Mouse (Mus musculus): ENCODE results near the gene Lrrc8d. TPM values are rescaled to one million over a fixed set of nuclear protein-coding genes. Genes with fewer than 3 reads are reported as not detected.

Gene Lrrc8d
- polyA plus RNA-seq, 1 experiment from 2014 or later: 14.5 TPM

- H3K9me3 ChIP-seq (ENCODE audit: control insufficient read depth): no peaks in the 10 kb centered on the region
- WGBS: 92% methylated on average over 5 of the region's 5 CpGs
These were observed 8.5 kb downstream of the Lrrc8d start for GRCm38 (mm10) chr5:105708276-105708675.

GRCm38 (mm10) chr5:105710473-105710872, 10.7 kb downstream of the Lrrc8d start:
- H3K36me3 ChIP-seq (ENCODE audit: control insufficient read depth, insufficient read depth): no peaks in the 10 kb centered on the region
- H3K4me2 ChIP-seq (replicated peaks; ENCODE audit: low read depth): no peak overlapping the region
- TF ChIP-seq CTCF (IDR thresholded peaks at IDR 0.05; ENCODE audit: low read depth): no peak
- H3K9me3 ChIP-seq (ENCODE audit: control insufficient read depth): no peaks in the 10 kb centered on the region
- 0 out of 2 replicates have a peak, but pooled peaks cover 9% of the 10 kb centered on the region for H3K4me1 ChIP-seq (replicated peaks; ENCODE audit: control insufficient read depth, insufficient read depth, low read length)
- no peak overlapping the region for H3K4me3 ChIP-seq (ENCODE audit: low read depth, low read length)
- no peak overlapping the region for H3K27ac ChIP-seq (ENCODE audit: low read depth, low read length)
- no peak for ATAC-seq
- no peak overlapping the region for H3K9ac ChIP-seq (ENCODE audit: low read depth, low read length)
- no peaks in the 10 kb centered on the region for H3K27me3 ChIP-seq (replicated peaks; ENCODE audit: control insufficient read depth, insufficient read depth, low read length)
- 70% methylated on average over 7 of the region's 7 CpGs for WGBS

More at GRCm38 (mm10) chr5:105708276-105708675, 8.5 kb downstream of the Lrrc8d start:
- no peak overlapping the region for H3K9ac ChIP-seq (ENCODE audit: low read depth, low read length)
- H3K4me3 ChIP-seq (ENCODE audit: low read depth, low read length): no peak overlapping the region
- no peak overlapping the region for H3K4me2 ChIP-seq (replicated peaks; ENCODE audit: low read depth)
- TF ChIP-seq CTCF (IDR thresholded peaks at IDR 0.05; ENCODE audit: low read depth): no peak
- no peak overlapping the region for H3K27ac ChIP-seq (ENCODE audit: low read depth, low read length)
- 0 out of 2 replicates have a peak, but pooled peaks cover 5% of the 10 kb centered on the region for H3K4me1 ChIP-seq (replicated peaks; ENCODE audit: control insufficient read depth, insufficient read depth, low read length)
- ATAC-seq: no peak
- no peaks in the 10 kb centered on the region for H3K36me3 ChIP-seq (ENCODE audit: control insufficient read depth, insufficient read depth)
- H3K27me3 ChIP-seq (replicated peaks; ENCODE audit: control insufficient read depth, insufficient read depth, low read length): no peaks in the 10 kb centered on the region

GRCm38 (mm10) chr5:105714446-105714845, 14.7 kb downstream of the Lrrc8d start:
- ATAC-seq: no peak
- no peak overlapping the region for H3K27ac ChIP-seq (ENCODE audit: low read depth, low read length)
- 0 out of 2 replicates have a peak, but pooled peaks cover 12% of the 10 kb centered on the region for H3K4me1 ChIP-seq (replicated peaks; ENCODE audit: control insufficient read depth, insufficient read depth, low read length)

GRCm38 (mm10) chr5:105715095-105715494, 15.3 kb downstream of the Lrrc8d start:
- H3K4me3 ChIP-seq (ENCODE audit: low read depth, low read length): no peak overlapping the region
- no peak overlapping the region for H3K27ac ChIP-seq (ENCODE audit: low read depth, low read length)
- ATAC-seq: no peak
- H3K27me3 ChIP-seq (replicated peaks; ENCODE audit: control insufficient read depth, insufficient read depth, low read length): no peaks in the 10 kb centered on the region
- TF ChIP-seq CTCF (IDR thresholded peaks at IDR 0.05; ENCODE audit: low read depth): no peak
- WGBS: 87% methylated on average over 8 of the region's 8 CpGs
- H3K9ac ChIP-seq (ENCODE audit: low read depth, low read length): no peak overlapping the region
- no peaks in the 10 kb centered on the region for H3K36me3 ChIP-seq (ENCODE audit: control insufficient read depth, insufficient read depth)
- H3K9me3 ChIP-seq (ENCODE audit: control insufficient read depth): no peaks in the 10 kb centered on the region
- H3K4me2 ChIP-seq (replicated peaks; ENCODE audit: low read depth): no peak overlapping the region
- 0 out of 2 replicates have a peak, but pooled peaks cover 12% of the 10 kb centered on the region for H3K4me1 ChIP-seq (replicated peaks; ENCODE audit: control insufficient read depth, insufficient read depth, low read length)

More at GRCm38 (mm10) chr5:105714446-105714845, 14.7 kb downstream of the Lrrc8d start:
- no peaks in the 10 kb centered on the region for H3K36me3 ChIP-seq (ENCODE audit: control insufficient read depth, insufficient read depth)
- no peak for TF ChIP-seq CTCF (IDR thresholded peaks at IDR 0.05; ENCODE audit: low read depth)
- H3K9me3 ChIP-seq (ENCODE audit: control insufficient read depth): no peaks in the 10 kb centered on the region
- no peak overlapping the region for H3K4me3 ChIP-seq (ENCODE audit: low read depth, low read length)
- H3K4me2 ChIP-seq (replicated peaks; ENCODE audit: low read depth): no peak overlapping the region
- no peak overlapping the region for H3K9ac ChIP-seq (ENCODE audit: low read depth, low read length)
- H3K27me3 ChIP-seq (replicated peaks; ENCODE audit: control insufficient read depth, insufficient read depth, low read length): no peaks in the 10 kb centered on the region
- 76% methylated on average over 6 of the region's 6 CpGs for WGBS

GRCm38 (mm10) chr5:105715531-105716124, 15.9 kb downstream of the Lrrc8d start:
- 53% methylated on average over 10 of the region's 10 CpGs for WGBS
- no peak for TF ChIP-seq CTCF (IDR thresholded peaks at IDR 0.05; ENCODE audit: low read depth)
- Histone ChIP-seq H3K4me1 (replicated peaks; ENCODE audit: control insufficient read depth, insufficient read depth, low read length) (0 out of 2 replicates have a peak, but pooled peaks cover 8% of the 10 kb centered on the region), H3K27me3 (replicated peaks; ENCODE audit: control insufficient read depth, insufficient read depth, low read length) (no peaks in the 10 kb centered on the region), H3K36me3 (ENCODE audit: control insufficient read depth, insufficient read depth) (no peaks in the 10 kb centered on the region), H3K9ac (ENCODE audit: low read depth, low read length) (no peak overlapping the region), H3K4me2 (replicated peaks; ENCODE audit: low read depth) (no peak overlapping the region), H3K27ac (ENCODE audit: low read depth, low read length) (no peak overlapping the region), H3K9me3 (ENCODE audit: control insufficient read depth) (no peaks in the 10 kb centered on the region), H3K4me3 (ENCODE audit: low read depth, low read length) (no peak overlapping the region)
- ATAC-seq: no peak

GRCm38 (mm10) chr5:105717294-105717693, 17.5 kb downstream of the Lrrc8d start:
- H3K4me2 ChIP-seq (replicated peaks; ENCODE audit: low read depth): no peak overlapping the region
- H3K27me3 ChIP-seq (replicated peaks; ENCODE audit: control insufficient read depth, insufficient read depth, low read length): no peaks in the 10 kb centered on the region
- no peak for TF ChIP-seq CTCF (IDR thresholded peaks at IDR 0.05; ENCODE audit: low read depth)
- ATAC-seq: no peak
- 65% methylated on average over 7 of the region's 7 CpGs for WGBS
- no peaks in the 10 kb centered on the region for H3K9me3 ChIP-seq (ENCODE audit: control insufficient read depth)
- H3K4me3 ChIP-seq (ENCODE audit: low read depth, low read length): no peak overlapping the region
- 0 out of 2 replicates have a peak, but pooled peaks cover 8% of the 10 kb centered on the region for H3K4me1 ChIP-seq (replicated peaks; ENCODE audit: control insufficient read depth, insufficient read depth, low read length)
- H3K36me3 ChIP-seq (ENCODE audit: control insufficient read depth, insufficient read depth): no peaks in the 10 kb centered on the region
- no peak overlapping the region for H3K9ac ChIP-seq (ENCODE audit: low read depth, low read length)
- H3K27ac ChIP-seq (ENCODE audit: low read depth, low read length): no peak overlapping the region
